Mouse (Mus musculus) skeletal muscle tissue, postnatal 0 days (tissue): ENCODE data around the gene Ifitm6. TPM values are rescaled to one million over a fixed set of nuclear protein-coding genes. Genes with fewer than 3 reads are reported as not detected.

Experiments
- polyA plus RNA-seq: library from polyadenylated mRNA; unstranded; fragments of >200 nt; fragmentation: Nextera tagmentation; extraction: Ambion mirVana; gene quantifications from 2 replicates; pipeline ENCODE4 v1.2.1, GENCODE M21; 2015

Gene Ifitm6
- polyA plus RNA-seq: 0.56 and 1.0 TPM in 2 replicates

GRCm38 (mm10) chr7:141017824-141018223 lies at the start of gene Ifitm6:
TSS of gene Ifitm6 (minus strand) at chr7:141017924.

GRCm38 (mm10) chr7:141060426-141061242 lies 42.9 kb upstream of the Ifitm6 start, which contains the start of gene B4galnt4:
TSS of gene B4galnt4 (plus strand) at chr7:141061104.

GRCm38 (mm10) chr7:141028831-141029230 lies 11.1 kb upstream of the Ifitm6 start, which contains the start of gene Gm17387:
TSS of gene Gm17387 (plus strand) at chr7:141029131.

GRCm38 (mm10) chr7:141010593-141010992 lies 7.1 kb downstream of the Ifitm6 start, which contains the start of gene Ifitm3:
TSS of gene Ifitm3 (minus strand) at chr7:141010770.

GRCm38 (mm10) chr7:140966921-140967320 lies 50.8 kb downstream of the Ifitm6 start, which contains the start of gene Ifitm1:
TSS of gene Ifitm1 (plus strand) at chr7:140967221.

Other genes with a start within 250 kb of the Ifitm6 start
- gene Syce1, start 230.1 kb downstream of the Ifitm6 start, polyA plus RNA-seq: 0.21 TPM in 1 of 2 replicates, not detected in the other
- gene Zfp941, start 195.7 kb downstream of the Ifitm6 start, polyA plus RNA-seq: 0.11 and 0.14 TPM in 2 replicates
- 5.0 TPM in 1 of 2 replicates, not detected in the other for gene Urah, start 182.9 kb downstream of the Ifitm6 start, polyA plus RNA-seq
- not detected in 2 replicates for gene Scgb1c1, start 172.4 kb downstream of the Ifitm6 start, polyA plus RNA-seq
- not detected in 2 replicates for gene Odf3, start 170.1 kb downstream of the Ifitm6 start, polyA plus RNA-seq
- gene Gm45785, start 161.6 kb downstream of the Ifitm6 start, polyA plus RNA-seq: not detected in 2 replicates
- 40.2 and 42.3 TPM in 2 replicates for gene Ric8a, start 161.0 kb downstream of the Ifitm6 start, polyA plus RNA-seq
- gene Bet1l, start 160.3 kb downstream of the Ifitm6 start, polyA plus RNA-seq: 35.0 and 37.4 TPM in 2 replicates
- 170 and 182 TPM in 2 replicates for gene Psmd13, start 136.0 kb downstream of the Ifitm6 start, polyA plus RNA-seq
- gene Sirt3, start 135.6 kb downstream of the Ifitm6 start, polyA plus RNA-seq: 28.6 and 32.3 TPM in 2 replicates
- 998 and 1,212 TPM in 2 replicates for gene Cox8b, start 117.5 kb downstream of the Ifitm6 start, polyA plus RNA-seq
- gene Nlrp6, start 97.0 kb downstream of the Ifitm6 start, polyA plus RNA-seq: 0.02 and 0.06 TPM in 2 replicates
- 8.7 and 9.2 TPM in 2 replicates for gene Pgghg, start 76.5 kb downstream of the Ifitm6 start, polyA plus RNA-seq
- gene Ifitm5, start 67.6 kb downstream of the Ifitm6 start, polyA plus RNA-seq: 1.2 and 2.4 TPM in 2 replicates
- gene Gm45717, start 62.0 kb downstream of the Ifitm6 start, polyA plus RNA-seq: not detected in 2 replicates
- 680 and 694 TPM in 2 replicates for gene Ifitm2, start 61.9 kb downstream of the Ifitm6 start, polyA plus RNA-seq
- gene Ifitm1, start 50.7 kb downstream of the Ifitm6 start, polyA plus RNA-seq: 12.1 and 16.9 TPM in 2 replicates
- 250 and 252 TPM in 2 replicates for gene Ifitm3, start 7.2 kb downstream of the Ifitm6 start, polyA plus RNA-seq
- gene Gm17387, start 11.2 kb upstream of the Ifitm6 start, polyA plus RNA-seq: not detected in 2 replicates
- 0.56 TPM in 1 of 2 replicates, not detected in the other for gene B4galnt4, start 43.2 kb upstream of the Ifitm6 start, polyA plus RNA-seq
- gene Pkp3, start 60.3 kb upstream of the Ifitm6 start, polyA plus RNA-seq: 0.46 and 4.1 TPM in 2 replicates
- gene Sigirr, start 82.6 kb upstream of the Ifitm6 start, polyA plus RNA-seq: 2.8 and 3.8 TPM in 2 replicates
- gene Ano9, start 99.9 kb upstream of the Ifitm6 start, polyA plus RNA-seq: 0.93 TPM in 1 of 2 replicates, not detected in the other
- 29.8 and 34.4 TPM in 2 replicates for gene Ptdss2, start 104.5 kb upstream of the Ifitm6 start, polyA plus RNA-seq
- gene Rnh1, start 154.9 kb upstream of the Ifitm6 start, polyA plus RNA-seq: 80.7 and 92.6 TPM in 2 replicates
- 168 and 179 TPM in 2 replicates for gene Hras, start 176.1 kb upstream of the Ifitm6 start, polyA plus RNA-seq
- 2.4 and 3.6 TPM in 2 replicates for gene Lrrc56, start 176.2 kb upstream of the Ifitm6 start, polyA plus RNA-seq
- gene Lmntd2, start 196.2 kb upstream of the Ifitm6 start, polyA plus RNA-seq: 0.18 TPM in 1 of 2 replicates, not detected in the other
- 26.0 and 26.8 TPM in 2 replicates for gene Rassf7, start 197.9 kb upstream of the Ifitm6 start, polyA plus RNA-seq
- 18.7 and 20.2 TPM in 2 replicates for gene Phrf1, start 210.9 kb upstream of the Ifitm6 start, polyA plus RNA-seq
- gene Irf7, start 248.6 kb upstream of the Ifitm6 start, polyA plus RNA-seq: 7.6 and 9.4 TPM in 2 replicates